Mouse (Mus musculus): ENCODE data around the gene Kcnj16. TPM values are rescaled to one million over a fixed set of nuclear protein-coding genes. Genes with fewer than 3 reads are reported as not detected.

Kcnj16 gene
- polyA plus RNA-seq, 1 experiment = not detected

- no peaks in the 10 kb centered on the region for H3K9me3 ChIP-seq (ENCODE audit: control insufficient read depth, low read length)
- H3K4me3 ChIP-seq (replicated peaks) = no peak overlapping the region
- TF ChIP-seq TAL1 (IDR thresholded peaks at IDR 0.05; ENCODE audit: low read length) (no peak), GATA1 (IDR thresholded peaks at IDR 0.05; ENCODE audit: low read length) (no peak)
- H3K27me3 ChIP-seq (ENCODE audit: control insufficient read depth) = no peaks in the 10 kb centered on the region
- H3K4me1 ChIP-seq (ENCODE audit: control insufficient read depth) = no peaks in the 10 kb centered on the region
- H3K36me3 ChIP-seq (ENCODE audit: control insufficient read depth) = no peaks in the 10 kb centered on the region
Observed at GRCm38 (mm10) chr11:110985508-110985907, 17.7 kb downstream of the Kcnj16 start.

GRCm38 (mm10) chr11:110985949-110986348 is 18.1 kb downstream of the Kcnj16 start:
- TF ChIP-seq TAL1 (IDR thresholded peaks at IDR 0.05; ENCODE audit: low read length) (no peak), GATA1 (IDR thresholded peaks at IDR 0.05; ENCODE audit: low read length) (no peak)
- Histone ChIP-seq H3K4me1 (ENCODE audit: control insufficient read depth) (no peaks in the 10 kb centered on the region), H3K27me3 (ENCODE audit: control insufficient read depth) (no peaks in the 10 kb centered on the region), H3K9me3 (ENCODE audit: control insufficient read depth, low read length) (no peaks in the 10 kb centered on the region), H3K4me3 (replicated peaks) (no peak overlapping the region), H3K36me3 (ENCODE audit: control insufficient read depth) (no peaks in the 10 kb centered on the region)

GRCm38 (mm10) chr11:110993616-110994015 is 25.8 kb downstream of the Kcnj16 start:
- Histone ChIP-seq H3K36me3 (ENCODE audit: control insufficient read depth) (no peaks in the 10 kb centered on the region), H3K9me3 (ENCODE audit: control insufficient read depth, low read length) (no peaks in the 10 kb centered on the region), H3K4me3 (replicated peaks) (no peak overlapping the region), H3K4me1 (ENCODE audit: control insufficient read depth) (no peaks in the 10 kb centered on the region), H3K27me3 (ENCODE audit: control insufficient read depth) (no peaks in the 10 kb centered on the region)
- TF ChIP-seq TAL1 (IDR thresholded peaks at IDR 0.05; ENCODE audit: low read length) (no peak), GATA1 (IDR thresholded peaks at IDR 0.05; ENCODE audit: low read length) (no peak)

DNA sequence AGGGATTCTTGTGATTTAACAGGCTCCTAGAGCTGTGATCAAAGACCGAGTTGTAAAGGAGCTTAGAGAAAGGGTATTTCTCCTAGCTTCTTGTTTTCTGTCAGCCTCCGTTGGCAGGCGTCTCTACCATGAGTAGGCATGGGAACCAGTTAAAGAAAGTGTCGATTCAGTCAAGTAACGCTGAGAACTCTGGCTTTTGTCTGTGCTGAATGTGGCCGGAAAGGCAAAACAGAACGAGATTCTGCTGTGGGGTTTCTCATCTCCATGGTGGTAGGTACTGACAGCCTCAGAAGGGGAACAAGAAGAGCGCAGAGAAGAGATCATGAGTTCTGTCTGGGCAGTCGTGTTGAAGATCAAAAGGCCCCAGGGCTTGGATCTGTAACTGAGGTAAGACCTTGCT is 29.4 kb downstream of the Kcnj16 start:
- TF ChIP-seq GATA1 (IDR thresholded peaks at IDR 0.05; ENCODE audit: low read length) (no peak), TAL1 (IDR thresholded peaks at IDR 0.05; ENCODE audit: low read length) (no peak)

GRCm38 (mm10) chr11:111005103-111005502 is 37.3 kb downstream of the Kcnj16 start:
- H3K4me1 ChIP-seq (ENCODE audit: control insufficient read depth) = no peaks in the 10 kb centered on the region
- H3K4me3 ChIP-seq (replicated peaks) = no peak overlapping the region
- H3K36me3 ChIP-seq (ENCODE audit: control insufficient read depth) = no peaks in the 10 kb centered on the region
- H3K9me3 ChIP-seq (ENCODE audit: control insufficient read depth, low read length) = no peaks in the 10 kb centered on the region
- no peaks in the 10 kb centered on the region for H3K27me3 ChIP-seq (ENCODE audit: control insufficient read depth)
- TF ChIP-seq GATA1 (IDR thresholded peaks at IDR 0.05; ENCODE audit: low read length) (no peak), TAL1 (IDR thresholded peaks at IDR 0.05; ENCODE audit: low read length) (no peak)

More for the DNA sequence above, 29.4 kb downstream of the Kcnj16 start:
- no peaks in the 10 kb centered on the region for H3K27me3 ChIP-seq (ENCODE audit: control insufficient read depth)
- no peaks in the 10 kb centered on the region for H3K36me3 ChIP-seq (ENCODE audit: control insufficient read depth)
- H3K9me3 ChIP-seq (ENCODE audit: control insufficient read depth, low read length) = no peaks in the 10 kb centered on the region
- no peak overlapping the region for H3K4me3 ChIP-seq (replicated peaks)
- no peaks in the 10 kb centered on the region for H3K4me1 ChIP-seq (ENCODE audit: control insufficient read depth)

DNA sequence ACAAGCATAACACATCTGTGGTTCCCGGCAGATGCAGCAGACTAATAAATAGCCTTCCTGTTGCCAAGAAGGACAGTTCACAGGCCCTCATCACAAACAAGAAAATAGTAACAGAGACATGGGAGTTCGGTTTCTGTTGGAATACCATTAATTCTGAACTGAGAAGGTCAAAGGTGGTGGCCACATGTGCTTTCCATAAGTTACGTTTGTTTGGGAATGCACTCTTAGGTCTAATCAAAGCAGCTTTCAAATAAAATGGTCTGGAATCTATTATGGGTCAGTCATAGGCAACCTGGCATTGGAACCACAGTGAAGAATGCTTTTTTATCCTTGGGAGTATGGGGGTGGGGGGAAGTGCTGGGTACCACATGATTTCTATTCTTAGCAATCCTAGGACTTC is 41.6 kb downstream of the Kcnj16 start:
- H3K9me3 ChIP-seq (ENCODE audit: control insufficient read depth, low read length) = no peaks in the 10 kb centered on the region
- H3K36me3 ChIP-seq (ENCODE audit: control insufficient read depth) = no peaks in the 10 kb centered on the region
- H3K4me1 ChIP-seq (ENCODE audit: control insufficient read depth) = no peaks in the 10 kb centered on the region
- no peaks in the 10 kb centered on the region for H3K27me3 ChIP-seq (ENCODE audit: control insufficient read depth)
- no peak overlapping the region for H3K4me3 ChIP-seq (replicated peaks)
- TF ChIP-seq TAL1 (IDR thresholded peaks at IDR 0.05; ENCODE audit: low read length) = no peak
- TF ChIP-seq GATA1 (IDR thresholded peaks at IDR 0.05; ENCODE audit: low read length) = no peak

DNA sequence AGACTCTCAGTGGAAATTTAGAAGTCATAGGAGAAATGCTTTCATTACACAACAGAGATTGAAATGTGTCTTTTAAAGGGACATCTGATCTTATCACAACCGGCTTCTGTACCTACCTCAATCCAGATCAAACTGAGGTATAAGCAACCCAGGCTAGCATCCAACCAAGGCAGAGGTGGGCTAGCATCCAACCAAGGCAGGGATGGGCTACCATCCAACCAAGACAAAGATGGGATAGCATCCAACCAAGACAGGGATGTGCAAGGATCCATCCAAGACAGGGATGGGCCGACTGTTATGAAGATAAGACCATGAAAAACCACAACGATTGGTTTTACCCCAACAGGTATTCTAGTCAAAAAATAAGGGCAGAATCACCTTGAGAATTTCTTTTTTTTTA is 48.4 kb downstream of the Kcnj16 start:
- no peaks in the 10 kb centered on the region for H3K9me3 ChIP-seq (ENCODE audit: control insufficient read depth, low read length)
- TF ChIP-seq GATA1 (IDR thresholded peaks at IDR 0.05; ENCODE audit: low read length) (no peak), TAL1 (IDR thresholded peaks at IDR 0.05; ENCODE audit: low read length) (no peak)
- no peak overlapping the region for H3K4me3 ChIP-seq (replicated peaks)

GRCm38 (mm10) chr11:111020211-111020610 is 52.4 kb downstream of the Kcnj16 start:
- no peak overlapping the region for H3K4me3 ChIP-seq (replicated peaks)
- H3K9me3 ChIP-seq (ENCODE audit: control insufficient read depth, low read length) = peaks cover 4% of the 10 kb centered on the region; the same call in 1 of the 2 replicates
- no peak for TF ChIP-seq GATA1 (IDR thresholded peaks at IDR 0.05; ENCODE audit: low read length)
- no peak for TF ChIP-seq TAL1 (IDR thresholded peaks at IDR 0.05; ENCODE audit: low read length)
- H3K36me3 ChIP-seq (ENCODE audit: control insufficient read depth) = no peaks in the 10 kb centered on the region
- H3K4me1 ChIP-seq (ENCODE audit: control insufficient read depth) = no peaks in the 10 kb centered on the region
- H3K27me3 ChIP-seq (ENCODE audit: control insufficient read depth) = no peaks in the 10 kb centered on the region

More for the DNA sequence above, 48.4 kb downstream of the Kcnj16 start:
- Histone ChIP-seq H3K4me1 (ENCODE audit: control insufficient read depth) (no peaks in the 10 kb centered on the region), H3K27me3 (ENCODE audit: control insufficient read depth) (no peaks in the 10 kb centered on the region), H3K36me3 (ENCODE audit: control insufficient read depth) (no peaks in the 10 kb centered on the region)

DNA sequence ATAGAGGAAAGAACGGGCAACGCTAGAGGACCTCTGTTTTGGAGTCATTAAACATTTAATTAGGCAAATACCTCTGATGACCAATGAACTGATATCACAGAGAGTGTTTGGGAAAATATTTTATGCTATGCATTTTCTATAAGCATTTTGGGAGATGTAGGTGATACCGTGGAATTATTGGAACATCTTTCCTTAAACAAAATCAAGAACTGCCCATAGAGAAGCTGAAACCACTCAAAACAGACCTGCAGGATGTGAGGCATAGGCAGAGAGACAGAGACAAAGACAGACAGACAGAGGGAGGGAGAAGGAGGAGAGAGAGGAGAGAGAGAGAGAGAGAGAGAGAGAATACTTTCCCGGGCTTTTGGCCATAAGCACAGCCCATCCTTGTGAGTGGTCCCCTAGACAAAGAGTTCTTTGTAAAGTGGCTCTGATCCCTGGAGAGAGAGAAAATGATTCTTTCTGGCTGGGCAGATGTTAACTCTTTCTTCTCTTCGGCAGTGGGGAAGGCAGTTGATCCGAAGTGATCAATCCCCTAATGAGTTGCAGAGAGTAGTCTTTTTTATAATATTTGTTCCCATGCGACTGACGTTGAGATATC is 54.9 kb downstream of the Kcnj16 start:
- H3K4me3 ChIP-seq (replicated peaks) = no peak overlapping the region
- TF ChIP-seq GATA1 (IDR thresholded peaks at IDR 0.05; ENCODE audit: low read length) (no peak), TAL1 (IDR thresholded peaks at IDR 0.05; ENCODE audit: low read length) (no peak)
- H3K36me3 ChIP-seq (ENCODE audit: control insufficient read depth) = no peaks in the 10 kb centered on the region
- H3K9me3 ChIP-seq (ENCODE audit: control insufficient read depth, low read length) = peaks cover 4% of the 10 kb centered on the region; the same call in 1 of the 2 replicates
- H3K27me3 ChIP-seq (ENCODE audit: control insufficient read depth) = no peaks in the 10 kb centered on the region
- H3K4me1 ChIP-seq (ENCODE audit: control insufficient read depth) = no peaks in the 10 kb centered on the region

GRCm38 (mm10) chr11:111042175-111042574 is 74.3 kb downstream of the Kcnj16 start:
- no peaks in the 10 kb centered on the region for H3K36me3 ChIP-seq (ENCODE audit: control insufficient read depth)
- TF ChIP-seq GATA1 (IDR thresholded peaks at IDR 0.05; ENCODE audit: low read length) (no peak), TAL1 (IDR thresholded peaks at IDR 0.05; ENCODE audit: low read length) (no peak)
- H3K27me3 ChIP-seq (ENCODE audit: control insufficient read depth) = no peaks in the 10 kb centered on the region
- no peaks in the 10 kb centered on the region for H3K4me1 ChIP-seq (ENCODE audit: control insufficient read depth)
- H3K9me3 ChIP-seq (ENCODE audit: control insufficient read depth, low read length) = no peaks in the 10 kb centered on the region
- no peak overlapping the region for H3K4me3 ChIP-seq (replicated peaks)

Data from erythroblast, embryonic 14.5 days (primary cell).